21 mouse cellular contexts compared by ENCODE assay signal in genomic region chr13:38258901-38259300, GRCm38 (mm10). TPM values are rescaled to one million over a fixed set of nuclear protein-coding genes. Genes with fewer than 3 reads are reported as not detected.
DNase-seq lines count a peak whose midpoint lies in the region; TF ChIP-seq lines count a peak whose summit lies in the region.
"Had no signal": no experiment of that assay in that cellular context is flagged by ENCODE, and none has a peak within 500 bp of the region (broad histone marks: within the 10 kb centered on the region; RNA-seq: fewer than 3 reads in every experiment).

No protein-coding gene starts in this region.

- H3K79me2 ChIP-seq in CH12.LX (replicated peaks; ENCODE audit: control insufficient read depth, extremely low read depth, insufficient read depth, poor library complexity, severe bottlenecking), result no peaks in the 10 kb centered on the region

- H3K9me3 ChIP-seq in CH12.LX (replicated peaks; ENCODE audit: low read length), result no peaks in the 10 kb centered on the region
- H3K9me3 ChIP-seq: embryonic facial prominence, embryonic 12.5 days; forebrain, embryonic 13.5 days; forebrain, embryonic 15.5 days had no signal

- TF ChIP-seq EP300 in CH12.LX (IDR thresholded peaks at IDR 0.05; ENCODE audit: low read length), result no peak

- no peak for TF ChIP-seq POLR2A in CH12.LX (IDR thresholded peaks at IDR 0.05; ENCODE audit: low read depth, low read length)

- H3K36me3 ChIP-seq in CH12.LX (replicated peaks in 1 of 2; ENCODE audit: control insufficient read depth in 1 of 2, insufficient read depth in 1 of 2, low read length in 1 of 2), result no peaks in the 10 kb centered on the region
- H3K36me3 ChIP-seq: embryonic facial prominence, embryonic 12.5 days; forebrain, embryonic 15.5 days had no signal

- dilution Hi-C loops in CH12.LX (cut with MboI; ENCODE audit: extremely low pct_ligation_motif_present, extremely low pct_unique_long_range_greater_than_20kb, low sequenced_read_pairs), result no loop called here

- no peak for TF ChIP-seq CTCF in CH12.LX (conservative IDR thresholded peaks at IDR 0.05 in 1 of 2, IDR thresholded peaks at IDR 0.05 in 1 of 2; ENCODE audit: low read depth in 2 of 2, low read length in 2 of 2)

- H3K27me3 ChIP-seq in CH12.LX (replicated peaks), result no peaks in the 10 kb centered on the region
- H3K27me3 ChIP-seq: embryonic facial prominence, embryonic 12.5 days; forebrain, embryonic 13.5 days; forebrain, embryonic 15.5 days had no signal

- no peak overlapping the region for H3K4me3 ChIP-seq in CH12.LX (replicated peaks in 1 of 3; ENCODE audit: low read depth in 2 of 3, low read length in 2 of 3, poor library complexity in 1 of 3)
- H3K4me3 ChIP-seq: embryonic facial prominence, embryonic 12.5 days; forebrain, embryonic 13.5 days; forebrain, embryonic 15.5 days had no signal

- in situ Hi-C loops in CH12.LX (cut with MboI; ENCODE audit: low pct_ligation_motif_present, low pct_unique_long_range_greater_than_20kb, low sequenced_read_pairs), result no loop called here

- no peak for TF ChIP-seq RAD21 in CH12.LX (IDR thresholded peaks at IDR 0.05; ENCODE audit: low read depth, low read length)

- DNase-seq in embryo, embryonic 10.5 days (ENCODE audit: low spot score), result peak; percentile 1
- no peak for DNase-seq in embryo, embryonic 9.5 days (ENCODE audit: extremely low spot score)
- peak; percentile 57 for DNase-seq in 3T3-L1 (ENCODE audit: low read depth, low spot score)
- DNase-seq in CH12.LX (ENCODE audit: extremely low read depth), result peak; percentile 6
- peak; percentile 6 for DNase-seq in NIH3T3 (ENCODE audit: low read depth)
- no peak for DNase-seq in kidney, postnatal 10 days
- no peak for DNase-seq in heart, adult 8-10 months (ENCODE audit: low spot score)
- no peak for DNase-seq in spleen, postnatal 4 days (ENCODE audit: low spot score in 2 of 2)
- DNase-seq: adrenal gland, adult 8-10 months; adrenal gland, postnatal 14 days; adrenal gland, postnatal 36 days; cerebellum, adult 11-12 months; cerebellum, adult 2 months; cerebellum, adult 9-10 months; cerebellum, postnatal 10 days; cerebellum, postnatal 25 days; embryo, embryonic 11 days; forebrain, postnatal 0 days had no signal

- peaks cover 4 to 13% of the 10 kb centered on the region in 2 experiments for H3K4me1 ChIP-seq in CH12.LX (ENCODE audit: control insufficient read depth in 1 of 2, insufficient read depth in 2 of 2)
- H3K4me1 ChIP-seq: forebrain, embryonic 13.5 days; forebrain, embryonic 15.5 days had no signal

- no peak overlapping the region for H3K27ac ChIP-seq in CH12.LX (ENCODE audit: insufficient read depth, low read depth)
- H3K27ac ChIP-seq: embryonic facial prominence, embryonic 12.5 days; forebrain, embryonic 13.5 days; forebrain, embryonic 15.5 days had no signal

- H3K4me2 ChIP-seq in CH12.LX (ENCODE audit: insufficient read depth, low read depth, poor library complexity, severe bottlenecking), result no peak overlapping the region
- H3K4me2 ChIP-seq: embryonic facial prominence, embryonic 12.5 days; forebrain, embryonic 13.5 days; forebrain, embryonic 15.5 days had no signal

- H3K9ac ChIP-seq in CH12.LX (ENCODE audit: insufficient read depth, low read depth), result no peak overlapping the region
- H3K9ac ChIP-seq: embryonic facial prominence, embryonic 12.5 days; forebrain, embryonic 13.5 days; forebrain, embryonic 15.5 days; forebrain, postnatal 0 days had no signal

TF ChIP-seq in CH12.LX, 34 proteins besides CTCF, POLR2A, EP300 and RAD21:
- TF ChIP-seq MXI1 (IDR thresholded peaks at IDR 0.05; ENCODE audit: low read depth, low read length), result no peak
- no peak for TF ChIP-seq E2F4 (IDR thresholded peaks at IDR 0.05; ENCODE audit: insufficient replicate concordance, low read depth, low read length)
- TF ChIP-seq ELF1 (IDR thresholded peaks at IDR 0.05; ENCODE audit: low read depth, low read length), result no peak
- no peak for TF ChIP-seq PAX5 (IDR thresholded peaks at IDR 0.05; ENCODE audit: low read length)
- TF ChIP-seq ZC3H11A (IDR thresholded peaks at IDR 0.05; ENCODE audit: low read depth, low read length), result no peak
- no peak for TF ChIP-seq ZMIZ1 (IDR thresholded peaks at IDR 0.05; ENCODE audit: low read depth, low read length)
- no peak for TF ChIP-seq BHLHE40 (IDR thresholded peaks at IDR 0.05; ENCODE audit: low read depth, low read length)
- no peak for TF ChIP-seq RCOR1 (conservative IDR thresholded peaks at IDR 0.05; ENCODE audit: low read depth, low read length)
- TF ChIP-seq ETS1 (conservative IDR thresholded peaks at IDR 0.05; ENCODE audit: low read depth, low read length), result no peak
- TF ChIP-seq ZKSCAN1 (IDR thresholded peaks at IDR 0.05; ENCODE audit: borderline replicate concordance, low read depth, low read length), result no peak
- TF ChIP-seq MAFK (IDR thresholded peaks at IDR 0.05; ENCODE audit: insufficient replicate concordance, low read length), result no peak
- TF ChIP-seq KAT2A (IDR thresholded peaks at IDR 0.05; ENCODE audit: insufficient replicate concordance, low read length), result no peak
- no peak for TF ChIP-seq POLR2AphosphoS2 (IDR thresholded peaks at IDR 0.05; ENCODE audit: low read depth, low read length)
- TF ChIP-seq MAZ (IDR thresholded peaks at IDR 0.05; ENCODE audit: low read depth, low read length), result no peak
- TF ChIP-seq TBP (conservative IDR thresholded peaks at IDR 0.05; ENCODE audit: low read depth, low read length), result no peak
- no peak for TF ChIP-seq MYC (IDR thresholded peaks at IDR 0.05; ENCODE audit: low read depth, low read length)
- TF ChIP-seq IRF4 (IDR thresholded peaks at IDR 0.05; ENCODE audit: low read depth, low read length), result no peak

RNA-seq across cellular contexts. Expression of gene Snrnp48, which starts 54.2 kb away (rescaled TPM):
- 45.8 and 52.8 TPM in 2 replicates for total RNA-seq in CH12.LX (2012; rRNA removed)
- 42.4 and 46.7 TPM in 2 replicates for total RNA-seq in CH12.LX (2014; rRNA removed)
- polyA plus RNA-seq in CH12.LX (2012; ENCODE audit: insufficient read length, low read depth), result 90.2 and 103 TPM in 2 replicates
- 10 to 100 TPM in 2 of 4 experiments, 1 to 10 TPM in 2; 6.5 to 15.6 (median 10.9) TPM for total RNA-seq in heart, adult 8-10 months (2022)

Comparison
In these comparisons a context has a peak if more than half of its experiments do, and no peak if none do; other contexts are left out.
1. DNase-seq: peak in embryo, embryonic 10.5 days (single experiment), 3T3-L1 (single experiment), CH12.LX (single experiment) and NIH3T3 (single experiment); none in embryo, embryonic 9.5 days (single experiment), kidney, postnatal 10 days (single experiment), heart, adult 8-10 months (single experiment) and spleen, postnatal 4 days (0 of 2).